Mouse (Mus musculus) CH12F3 (cell line): ENCODE data around the gene Tsen54.
"Not testable (repeated sequence)": the region's sequence is repeated elsewhere in the genome, so short reads cannot be mapped to it uniquely, and the experiment has no call there.

Experiments
- in situ Hi-C: fragments of 300-500 bp; cut with MboI; formaldehyde crosslinking; loops from 2 replicates; pipeline ENCODE4 v1.14.3; 2020; ENCODE audit warnings: low sequenced_read_pairs

Gene Tsen54

GRCm38 (mm10) chr11:115827624-115828023 is 13.1 kb downstream of the Tsen54 start:
- in situ Hi-C loops: no loop called here

- in situ Hi-C loops: no loop called here
These were observed 14.5 kb downstream of the Tsen54 start for GRCm38 (mm10) chr11:115829036-115829435.

GRCm38 (mm10) chr11:115830550-115831325 is 16.2 kb downstream of the Tsen54 start:
- in situ Hi-C loops: no loop called here

- in situ Hi-C loops: no loop called here
These were observed 17.0 kb downstream of the Tsen54 start for GRCm38 (mm10) chr11:115831518-115831917.

- in situ Hi-C loops: no loop called here
These were observed 17.5 kb downstream of the Tsen54 start for GRCm38 (mm10) chr11:115832064-115832463.

GRCm38 (mm10) chr11:115832523-115832922 is 18.0 kb downstream of the Tsen54 start:
- in situ Hi-C loops: no loop called here

GRCm38 (mm10) chr11:115833021-115833513 is 18.5 kb downstream of the Tsen54 start:
- in situ Hi-C loops: no loop called here

- in situ Hi-C loops: no loop called here
These were observed 19.5 kb downstream of the Tsen54 start for GRCm38 (mm10) chr11:115834033-115834432.

GRCm38 (mm10) chr11:115836656-115837395 is 22.3 kb downstream of the Tsen54 start:
- in situ Hi-C loops: no loop called here

GRCm38 (mm10) chr11:115837606-115838345 is 23.3 kb downstream of the Tsen54 start:
- in situ Hi-C loops: no loop called here

- in situ Hi-C loops: no loop called here
These were observed 24.4 kb downstream of the Tsen54 start for GRCm38 (mm10) chr11:115838895-115839311.

- in situ Hi-C loops: no loop called here
These were observed 25.2 kb downstream of the Tsen54 start for GRCm38 (mm10) chr11:115839732-115840131.

- in situ Hi-C loops: no loop called here
These were observed 26.5 kb downstream of the Tsen54 start for GRCm38 (mm10) chr11:115841044-115841443.

GRCm38 (mm10) chr11:115841961-115842550 is 27.5 kb downstream of the Tsen54 start:
- in situ Hi-C loops: no loop called here

- in situ Hi-C loops: no loop called here
These were observed 28.8 kb downstream of the Tsen54 start for GRCm38 (mm10) chr11:115843141-115843890.

- in situ Hi-C loops: no loop called here
These were observed 29.3 kb downstream of the Tsen54 start for GRCm38 (mm10) chr11:115843891-115844239.

- in situ Hi-C loops: no loop called here
These were observed 29.7 kb downstream of the Tsen54 start for GRCm38 (mm10) chr11:115844240-115844639.

GRCm38 (mm10) chr11:115845819-115846218 is 31.3 kb downstream of the Tsen54 start:
- in situ Hi-C loops: no loop called here

- in situ Hi-C loops: no loop called here
These were observed 40.1 kb downstream of the Tsen54 start for GRCm38 (mm10) chr11:115854674-115855073.

GRCm38 (mm10) chr11:115857146-115857545 is 42.6 kb downstream of the Tsen54 start:
- in situ Hi-C loops: not testable (repeated sequence)
